Mouse (Mus musculus): ENCODE measurements around the gene Cd300lb.

DNA sequence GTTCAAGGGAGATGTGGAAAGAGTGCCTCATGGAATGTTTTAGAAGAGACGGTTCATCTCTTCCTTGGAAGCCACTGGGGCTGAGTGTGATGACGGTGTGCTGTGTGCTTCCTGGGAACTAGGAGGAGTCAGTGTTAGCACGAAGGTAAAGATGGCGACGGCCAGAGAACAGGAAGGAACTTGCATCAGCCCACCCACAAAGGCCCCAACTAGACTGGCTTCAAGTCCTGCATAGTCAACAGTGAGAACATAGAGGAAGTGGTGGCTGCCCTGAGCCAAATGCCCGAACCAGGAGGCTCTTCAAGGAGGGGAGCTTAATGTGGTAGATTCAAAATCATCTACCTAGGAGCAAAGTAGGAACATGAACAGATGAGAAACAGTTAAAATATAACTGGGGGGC is 17.1 kb downstream of the Cd300lb start:
- TF ChIP-seq CTCF (IDR thresholded peaks at IDR 0.05) = no peak
- TF ChIP-seq EP300 (IDR thresholded peaks at IDR 0.05) = no peak
